Mouse (Mus musculus): ENCODE data around the gene Mpp6. TPM values are rescaled to one million over a fixed set of nuclear protein-coding genes. Genes with fewer than 3 reads are reported as not detected.

The Mpp6 gene
- polyA plus RNA-seq, 1 experiment: 7.0 TPM

DNA sequence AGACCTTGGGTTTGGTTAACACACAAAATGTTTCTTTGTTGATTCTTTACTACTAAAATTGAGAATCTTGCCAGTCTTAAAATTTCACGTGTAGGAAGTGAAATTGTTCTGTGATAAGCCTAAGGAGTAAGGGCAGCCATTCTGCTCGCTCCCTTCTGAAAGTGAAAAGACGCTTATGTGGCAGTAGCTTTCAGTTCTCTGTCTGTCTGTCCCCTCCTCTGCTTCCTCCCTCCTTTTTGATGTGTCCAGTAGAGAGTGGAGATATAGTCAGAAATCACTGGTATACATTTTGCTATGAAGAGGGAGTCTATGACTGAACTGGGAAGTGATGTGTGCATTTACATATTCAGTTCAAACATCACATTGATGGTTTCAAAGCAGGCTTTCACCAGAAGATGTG is 82.8 kb downstream of the Mpp6 start:
- TF ChIP-seq CTCF (IDR thresholded peaks at IDR 0.05; ENCODE audit: extremely low read depth, insufficient read depth, insufficient read length, insufficient replicate concordance): no peak
- no peak for TF ChIP-seq POLR2A (IDR thresholded peaks at IDR 0.05; ENCODE audit: low read depth, low read length)
- Histone ChIP-seq H3K4me1 (ENCODE audit: control insufficient read depth, insufficient read depth, insufficient read length) (0 out of 2 replicates have a peak, but pooled peaks cover 1% of the 10 kb centered on the region), H3K27me3 (ENCODE audit: control insufficient read depth, insufficient read depth, low read length) (no peaks in the 10 kb centered on the region), H3K4me3 (ENCODE audit: extremely low read depth, insufficient read depth, insufficient read length) (no peak overlapping the region), H3K36me3 (ENCODE audit: control insufficient read depth, insufficient read depth, low read length) (peaks cover 3% of the 10 kb centered on the region), H3K27ac (ENCODE audit: insufficient read depth, low read length) (no peak overlapping the region)
- DNase-seq (ENCODE audit: low read depth in 1 of 2, low spot score in 2 of 2): no peak
- 48% methylated on average over 3 of the region's 3 CpGs for WGBS

GRCm38 (mm10) chr6:50193851-50194250 is 83.8 kb downstream of the Mpp6 start:
- H3K4me3 ChIP-seq (ENCODE audit: extremely low read depth, insufficient read depth, insufficient read length): no peak overlapping the region
- DNase-seq (ENCODE audit: low read depth in 1 of 2, low spot score in 2 of 2): no peak
- no peak overlapping the region for H3K27ac ChIP-seq (ENCODE audit: insufficient read depth, low read length)
- H3K4me1 ChIP-seq (ENCODE audit: control insufficient read depth, insufficient read depth, insufficient read length): 0 out of 2 replicates have a peak, but pooled peaks cover under 1% of the 10 kb centered on the region
- TF ChIP-seq POLR2A (IDR thresholded peaks at IDR 0.05; ENCODE audit: low read depth, low read length): no peak
- TF ChIP-seq CTCF (IDR thresholded peaks at IDR 0.05; ENCODE audit: extremely low read depth, insufficient read depth, insufficient read length, insufficient replicate concordance): no peak
- no peaks in the 10 kb centered on the region for H3K27me3 ChIP-seq (ENCODE audit: control insufficient read depth, insufficient read depth, low read length)
- H3K36me3 ChIP-seq (ENCODE audit: control insufficient read depth, insufficient read depth, low read length): peaks cover 3% of the 10 kb centered on the region
- 94% methylated on average over 5 of the region's 5 CpGs for WGBS

DNA sequence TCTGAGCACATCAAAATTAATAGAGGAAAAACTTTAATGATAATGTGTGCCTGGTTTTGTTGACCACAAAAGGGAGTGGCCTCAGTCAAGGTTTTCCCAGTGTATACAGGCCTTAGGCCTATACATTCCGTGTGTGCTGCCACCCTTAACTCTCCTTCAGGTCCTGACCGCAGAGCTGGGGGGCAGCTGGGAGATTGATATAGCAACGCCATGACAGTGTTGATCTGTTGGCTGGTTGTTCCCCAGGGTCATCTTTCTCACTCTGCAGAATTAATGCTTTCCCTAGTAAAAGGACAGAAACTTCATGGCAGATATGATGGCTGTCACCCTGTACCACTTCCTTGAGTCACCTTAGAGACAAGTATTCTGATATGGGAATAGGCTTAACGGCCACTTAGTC is 94.3 kb downstream of the Mpp6 start:
- TF ChIP-seq CTCF (IDR thresholded peaks at IDR 0.05; ENCODE audit: extremely low read depth, insufficient read depth, insufficient read length, insufficient replicate concordance) (no peak), POLR2A (IDR thresholded peaks at IDR 0.05; ENCODE audit: low read depth, low read length) (no peak)
- Histone ChIP-seq H3K27ac (ENCODE audit: insufficient read depth, low read length) (no peak overlapping the region), H3K27me3 (ENCODE audit: control insufficient read depth, insufficient read depth, low read length) (no peaks in the 10 kb centered on the region), H3K4me1 (ENCODE audit: control insufficient read depth, insufficient read depth, insufficient read length) (no peaks in the 10 kb centered on the region), H3K36me3 (ENCODE audit: control insufficient read depth, insufficient read depth, low read length) (no peaks in the 10 kb centered on the region), H3K4me3 (ENCODE audit: extremely low read depth, insufficient read depth, insufficient read length) (no peak overlapping the region)
- DNase-seq (ENCODE audit: low read depth in 1 of 2, low spot score in 2 of 2): no peak
- 93% methylated on average over 4 of the region's 4 CpGs for WGBS

GRCm38 (mm10) chr6:50205093-50205492 is 95.1 kb downstream of the Mpp6 start:
- Histone ChIP-seq H3K4me3 (ENCODE audit: extremely low read depth, insufficient read depth, insufficient read length) (no peak overlapping the region), H3K4me1 (ENCODE audit: control insufficient read depth, insufficient read depth, insufficient read length) (no peaks in the 10 kb centered on the region), H3K27ac (ENCODE audit: insufficient read depth, low read length) (no peak overlapping the region), H3K36me3 (ENCODE audit: control insufficient read depth, insufficient read depth, low read length) (no peaks in the 10 kb centered on the region), H3K27me3 (ENCODE audit: control insufficient read depth, insufficient read depth, low read length) (no peaks in the 10 kb centered on the region)
- DNase-seq (ENCODE audit: low read depth in 1 of 2, low spot score in 2 of 2): no peak
- 95% methylated on average over 4 of the region's 4 CpGs for WGBS
- no peak for TF ChIP-seq POLR2A (IDR thresholded peaks at IDR 0.05; ENCODE audit: low read depth, low read length)
- TF ChIP-seq CTCF (IDR thresholded peaks at IDR 0.05; ENCODE audit: extremely low read depth, insufficient read depth, insufficient read length, insufficient replicate concordance): no peak

DNA sequence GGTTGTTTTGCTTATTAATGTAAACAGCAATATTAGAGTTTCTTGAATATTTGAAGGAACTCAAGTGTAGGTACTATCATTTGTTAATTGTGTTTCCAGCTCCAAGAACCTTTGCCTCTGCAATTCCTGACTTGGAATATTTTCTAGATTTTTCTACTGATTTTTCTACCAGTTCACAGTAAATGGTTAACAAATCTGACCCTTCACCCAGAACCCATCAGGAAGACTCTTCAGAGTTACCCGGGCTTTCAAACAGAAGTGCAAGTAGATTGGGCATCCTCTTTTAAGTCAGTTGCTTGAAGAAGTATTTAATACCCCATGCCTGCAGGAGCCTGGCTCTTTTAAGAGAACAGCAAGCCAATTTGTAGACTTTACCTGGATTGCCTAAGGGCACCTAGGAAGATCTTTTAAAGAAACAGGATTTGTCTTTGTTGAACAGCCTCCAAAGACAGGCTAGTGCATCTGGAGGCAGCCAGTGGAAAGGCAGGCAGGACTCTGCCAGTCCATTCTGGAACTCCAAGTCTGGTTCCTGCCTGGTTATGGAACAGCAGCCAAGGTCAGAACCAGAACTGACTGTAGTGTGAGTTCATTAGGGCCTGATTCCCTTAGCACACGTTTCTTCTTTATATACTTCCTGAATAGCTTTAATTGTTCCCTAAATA is 104.8 kb downstream of the Mpp6 start:
- no peaks in the 10 kb centered on the region for H3K4me1 ChIP-seq (ENCODE audit: control insufficient read depth, insufficient read depth, insufficient read length)
- TF ChIP-seq POLR2A (IDR thresholded peaks at IDR 0.05; ENCODE audit: low read depth, low read length) (no peak), CTCF (IDR thresholded peaks at IDR 0.05; ENCODE audit: extremely low read depth, insufficient read depth, insufficient read length, insufficient replicate concordance) (no peak)
- H3K27ac ChIP-seq (ENCODE audit: insufficient read depth, low read length): no peak overlapping the region
- WGBS: 67% methylated on average over 2 of the region's 2 CpGs
- no peaks in the 10 kb centered on the region for H3K36me3 ChIP-seq (ENCODE audit: control insufficient read depth, insufficient read depth, low read length)
- no peak overlapping the region for H3K4me3 ChIP-seq (ENCODE audit: extremely low read depth, insufficient read depth, insufficient read length)
- DNase-seq (ENCODE audit: low read depth in 1 of 2, low spot score in 2 of 2): no peak
- no peaks in the 10 kb centered on the region for H3K27me3 ChIP-seq (ENCODE audit: control insufficient read depth, insufficient read depth, low read length)

- H3K36me3 ChIP-seq (ENCODE audit: control insufficient read depth, insufficient read depth, low read length): no peaks in the 10 kb centered on the region
- H3K4me1 ChIP-seq (ENCODE audit: control insufficient read depth, insufficient read depth, insufficient read length): no peaks in the 10 kb centered on the region
- 92% methylated on average over 2 of the region's 2 CpGs for WGBS
- no peaks in the 10 kb centered on the region for H3K27me3 ChIP-seq (ENCODE audit: control insufficient read depth, insufficient read depth, low read length)
- no peak for DNase-seq (ENCODE audit: low read depth in 1 of 2, low spot score in 2 of 2)
- TF ChIP-seq CTCF (IDR thresholded peaks at IDR 0.05; ENCODE audit: extremely low read depth, insufficient read depth, insufficient read length, insufficient replicate concordance) (no peak), POLR2A (IDR thresholded peaks at IDR 0.05; ENCODE audit: low read depth, low read length) (no peak)
- H3K27ac ChIP-seq (ENCODE audit: insufficient read depth, low read length): no peak overlapping the region
- H3K4me3 ChIP-seq (ENCODE audit: extremely low read depth, insufficient read depth, insufficient read length): no peak overlapping the region
Measured at GRCm38 (mm10) chr6:50215373-50215745, 105.3 kb downstream of the Mpp6 start.

DNA sequence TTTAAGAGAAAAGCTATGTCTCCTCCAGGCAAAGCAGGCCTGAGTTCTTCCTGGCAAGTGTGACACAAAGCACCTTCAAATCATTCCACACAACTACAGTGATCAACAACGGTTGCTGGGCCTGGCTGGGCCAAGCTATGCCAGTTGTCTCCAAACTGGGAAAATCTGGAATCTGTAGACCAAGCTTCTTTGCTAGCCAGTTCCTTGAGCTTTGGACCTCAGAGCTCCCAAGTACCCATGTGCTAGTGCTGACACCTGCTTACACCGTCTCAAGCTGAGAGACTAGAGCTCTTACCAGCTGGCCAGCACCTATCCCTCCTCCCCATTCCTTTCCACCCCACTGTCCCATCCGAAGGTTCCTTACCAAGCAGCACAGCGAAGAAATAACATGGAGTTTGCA is 105.9 kb downstream of the Mpp6 start:
- no peak overlapping the region for H3K4me3 ChIP-seq (ENCODE audit: extremely low read depth, insufficient read depth, insufficient read length)
- no peaks in the 10 kb centered on the region for H3K27me3 ChIP-seq (ENCODE audit: control insufficient read depth, insufficient read depth, low read length)
- no peak for DNase-seq (ENCODE audit: low read depth in 1 of 2, low spot score in 2 of 2)
- H3K36me3 ChIP-seq (ENCODE audit: control insufficient read depth, insufficient read depth, low read length): no peaks in the 10 kb centered on the region
- WGBS: 90% methylated on average over 4 of the region's 4 CpGs
- no peak overlapping the region for H3K27ac ChIP-seq (ENCODE audit: insufficient read depth, low read length)
- TF ChIP-seq POLR2A (IDR thresholded peaks at IDR 0.05; ENCODE audit: low read depth, low read length) (no peak), CTCF (IDR thresholded peaks at IDR 0.05; ENCODE audit: extremely low read depth, insufficient read depth, insufficient read length, insufficient replicate concordance) (no peak)
- H3K4me1 ChIP-seq (ENCODE audit: control insufficient read depth, insufficient read depth, insufficient read length): no peaks in the 10 kb centered on the region

Measured in spleen, adult 2 months (tissue).